Mouse (Mus musculus): ENCODE results near the gene Fgfr2. TPM values are rescaled to one million over a fixed set of nuclear protein-coding genes. Genes with fewer than 3 reads are reported as not detected.

The Fgfr2 gene
- polyA plus RNA-seq, 1 experiment from 2014 or later: 11.4 TPM

- H3K36me3 ChIP-seq (ENCODE audit: control insufficient read depth, insufficient read depth): no peaks in the 10 kb centered on the region
- no peak overlapping the region for H3K9ac ChIP-seq (ENCODE audit: low read depth, low read length)
- H3K9me3 ChIP-seq (replicated peaks; ENCODE audit: control insufficient read depth, low read length): no peaks in the 10 kb centered on the region
- 49% methylated on average over 10 of the region's 10 CpGs for WGBS (ENCODE audit: insufficient replicate concordance)
- no peaks in the 10 kb centered on the region for H3K27me3 ChIP-seq (ENCODE audit: control insufficient read depth, insufficient read depth, low read depth, low read length)
- no peak overlapping the region for H3K27ac ChIP-seq (ENCODE audit: low read length)
- no peak overlapping the region for H3K4me3 ChIP-seq (ENCODE audit: low read depth, low read length)
- H3K4me1 ChIP-seq (ENCODE audit: control insufficient read depth, low read depth, low read length): no peaks in the 10 kb centered on the region
- no peak overlapping the region for H3K4me2 ChIP-seq (ENCODE audit: low read depth, low read length)
- no peak for ATAC-seq (ENCODE audit: low read depth)
Measured at GRCm38 (mm10) chr7:130828475-130828874, 2294.7 kb downstream of the Fgfr2 start.

- H3K9me3 ChIP-seq (replicated peaks; ENCODE audit: control insufficient read depth, low read length): no peaks in the 10 kb centered on the region
- no peaks in the 10 kb centered on the region for H3K27me3 ChIP-seq (ENCODE audit: control insufficient read depth, insufficient read depth, low read depth, low read length)
- 63% methylated on average over 9 of the region's 9 CpGs for WGBS (ENCODE audit: insufficient replicate concordance)
- H3K9ac ChIP-seq (ENCODE audit: low read depth, low read length): no peak overlapping the region
- H3K27ac ChIP-seq (ENCODE audit: low read length): no peak overlapping the region
- no peak overlapping the region for H3K4me3 ChIP-seq (ENCODE audit: low read depth, low read length)
- no peak for ATAC-seq (ENCODE audit: low read depth)
- no peaks in the 10 kb centered on the region for H3K36me3 ChIP-seq (ENCODE audit: control insufficient read depth, insufficient read depth)
- no peak overlapping the region for H3K4me2 ChIP-seq (ENCODE audit: low read depth, low read length)
- H3K4me1 ChIP-seq (ENCODE audit: control insufficient read depth, low read depth, low read length): no peaks in the 10 kb centered on the region
Measured at GRCm38 (mm10) chr7:130827844-130828403, 2295.2 kb downstream of the Fgfr2 start.

- no peaks in the 10 kb centered on the region for H3K36me3 ChIP-seq (ENCODE audit: control insufficient read depth, insufficient read depth)
- H3K4me3 ChIP-seq (ENCODE audit: low read depth, low read length): no peak overlapping the region
- WGBS (ENCODE audit: insufficient replicate concordance): 36% methylated on average over 3 of the region's 3 CpGs
- ATAC-seq (ENCODE audit: low read depth): no peak
- H3K4me1 ChIP-seq (ENCODE audit: control insufficient read depth, low read depth, low read length): no peaks in the 10 kb centered on the region
- no peaks in the 10 kb centered on the region for H3K9me3 ChIP-seq (replicated peaks; ENCODE audit: control insufficient read depth, low read length)
- H3K27ac ChIP-seq (ENCODE audit: low read length): no peak overlapping the region
- no peak overlapping the region for H3K4me2 ChIP-seq (ENCODE audit: low read depth, low read length)
- no peak overlapping the region for H3K9ac ChIP-seq (ENCODE audit: low read depth, low read length)
- no peaks in the 10 kb centered on the region for H3K27me3 ChIP-seq (ENCODE audit: control insufficient read depth, insufficient read depth, low read depth, low read length)
Measured at GRCm38 (mm10) chr7:130827431-130827830, 2295.7 kb downstream of the Fgfr2 start.

- no peaks in the 10 kb centered on the region for H3K36me3 ChIP-seq (ENCODE audit: control insufficient read depth, insufficient read depth)
- no peak for ATAC-seq (ENCODE audit: low read depth)
- H3K9ac ChIP-seq (ENCODE audit: low read depth, low read length): no peak overlapping the region
- no peak overlapping the region for H3K27ac ChIP-seq (ENCODE audit: low read length)
- no peaks in the 10 kb centered on the region for H3K9me3 ChIP-seq (replicated peaks; ENCODE audit: control insufficient read depth, low read length)
- no peak overlapping the region for H3K4me3 ChIP-seq (ENCODE audit: low read depth, low read length)
- no peaks in the 10 kb centered on the region for H3K4me1 ChIP-seq (ENCODE audit: control insufficient read depth, low read depth, low read length)
- H3K4me2 ChIP-seq (ENCODE audit: low read depth, low read length): no peak overlapping the region
- WGBS (ENCODE audit: insufficient replicate concordance): 40% methylated on average over 3 of the region's 3 CpGs
- H3K27me3 ChIP-seq (ENCODE audit: control insufficient read depth, insufficient read depth, low read depth, low read length): no peaks in the 10 kb centered on the region
Measured at GRCm38 (mm10) chr7:130826343-130826742, 2296.8 kb downstream of the Fgfr2 start.

GRCm38 (mm10) chr7:130823992-130824391 lies 2299.2 kb downstream of the Fgfr2 start:
- H3K27ac ChIP-seq (ENCODE audit: low read length): no peak overlapping the region
- no peaks in the 10 kb centered on the region for H3K4me1 ChIP-seq (ENCODE audit: control insufficient read depth, low read depth, low read length)
- H3K4me3 ChIP-seq (ENCODE audit: low read depth, low read length): no peak overlapping the region
- H3K27me3 ChIP-seq (ENCODE audit: control insufficient read depth, insufficient read depth, low read depth, low read length): no peaks in the 10 kb centered on the region
- H3K4me2 ChIP-seq (ENCODE audit: low read depth, low read length): no peak overlapping the region
- H3K36me3 ChIP-seq (ENCODE audit: control insufficient read depth, insufficient read depth): no peaks in the 10 kb centered on the region
- no peak for ATAC-seq (ENCODE audit: low read depth)
- H3K9ac ChIP-seq (ENCODE audit: low read depth, low read length): no peak overlapping the region
- 60% methylated on average over 9 of the region's 9 CpGs for WGBS (ENCODE audit: insufficient replicate concordance)
- H3K9me3 ChIP-seq (replicated peaks; ENCODE audit: control insufficient read depth, low read length): no peaks in the 10 kb centered on the region

- Histone ChIP-seq H3K27ac (ENCODE audit: low read length) (no peak overlapping the region), H3K27me3 (ENCODE audit: control insufficient read depth, insufficient read depth, low read depth, low read length) (no peaks in the 10 kb centered on the region), H3K9me3 (replicated peaks; ENCODE audit: control insufficient read depth, low read length) (no peaks in the 10 kb centered on the region), H3K4me3 (ENCODE audit: low read depth, low read length) (no peak overlapping the region), H3K4me1 (ENCODE audit: control insufficient read depth, low read depth, low read length) (no peaks in the 10 kb centered on the region), H3K4me2 (ENCODE audit: low read depth, low read length) (no peak overlapping the region), H3K9ac (ENCODE audit: low read depth, low read length) (no peak overlapping the region), H3K36me3 (ENCODE audit: control insufficient read depth, insufficient read depth) (no peaks in the 10 kb centered on the region)
- no peak for ATAC-seq (ENCODE audit: low read depth)
- 63% methylated on average over 10 of the region's 10 CpGs for WGBS (ENCODE audit: insufficient replicate concordance)
Measured at GRCm38 (mm10) chr7:130819624-130820023, 2303.5 kb downstream of the Fgfr2 start.

GRCm38 (mm10) chr7:130818813-130819212 lies 2304.3 kb downstream of the Fgfr2 start:
- Histone ChIP-seq H3K4me2 (ENCODE audit: low read depth, low read length) (no peak overlapping the region), H3K9ac (ENCODE audit: low read depth, low read length) (no peak overlapping the region), H3K4me3 (ENCODE audit: low read depth, low read length) (no peak overlapping the region), H3K27ac (ENCODE audit: low read length) (no peak overlapping the region), H3K9me3 (replicated peaks; ENCODE audit: control insufficient read depth, low read length) (no peaks in the 10 kb centered on the region), H3K4me1 (ENCODE audit: control insufficient read depth, low read depth, low read length) (no peaks in the 10 kb centered on the region), H3K27me3 (ENCODE audit: control insufficient read depth, insufficient read depth, low read depth, low read length) (no peaks in the 10 kb centered on the region), H3K36me3 (ENCODE audit: control insufficient read depth, insufficient read depth) (no peaks in the 10 kb centered on the region)
- 12% methylated on average over 5 of the region's 5 CpGs for WGBS (ENCODE audit: insufficient replicate concordance)
- ATAC-seq (ENCODE audit: low read depth): no peak

- Histone ChIP-seq H3K4me2 (ENCODE audit: low read depth, low read length) (no peak overlapping the region), H3K27me3 (ENCODE audit: control insufficient read depth, insufficient read depth, low read depth, low read length) (no peaks in the 10 kb centered on the region), H3K4me3 (ENCODE audit: low read depth, low read length) (no peak overlapping the region), H3K4me1 (ENCODE audit: control insufficient read depth, low read depth, low read length) (no peaks in the 10 kb centered on the region), H3K36me3 (ENCODE audit: control insufficient read depth, insufficient read depth) (no peaks in the 10 kb centered on the region), H3K27ac (ENCODE audit: low read length) (no peak overlapping the region), H3K9ac (ENCODE audit: low read depth, low read length) (no peak overlapping the region), H3K9me3 (replicated peaks; ENCODE audit: control insufficient read depth, low read length) (no peaks in the 10 kb centered on the region)
- 45% methylated on average over 7 of the region's 7 CpGs for WGBS (ENCODE audit: insufficient replicate concordance)
- ATAC-seq (ENCODE audit: low read depth): no peak
Measured at GRCm38 (mm10) chr7:130816243-130816642, 2306.9 kb downstream of the Fgfr2 start.

GRCm38 (mm10) chr7:130815601-130816000 lies 2307.5 kb downstream of the Fgfr2 start:
- no peak overlapping the region for H3K27ac ChIP-seq (ENCODE audit: low read length)
- no peaks in the 10 kb centered on the region for H3K9me3 ChIP-seq (replicated peaks; ENCODE audit: control insufficient read depth, low read length)
- WGBS (ENCODE audit: insufficient replicate concordance): 75% methylated on average over 10 of the region's 10 CpGs
- H3K4me1 ChIP-seq (ENCODE audit: control insufficient read depth, low read depth, low read length): no peaks in the 10 kb centered on the region
- ATAC-seq (ENCODE audit: low read depth): no peak
- no peaks in the 10 kb centered on the region for H3K36me3 ChIP-seq (ENCODE audit: control insufficient read depth, insufficient read depth)
- H3K27me3 ChIP-seq (ENCODE audit: control insufficient read depth, insufficient read depth, low read depth, low read length): no peaks in the 10 kb centered on the region
- H3K9ac ChIP-seq (ENCODE audit: low read depth, low read length): no peak overlapping the region
- H3K4me3 ChIP-seq (ENCODE audit: low read depth, low read length): no peak overlapping the region
- H3K4me2 ChIP-seq (ENCODE audit: low read depth, low read length): no peak overlapping the region
